7 mouse cellular contexts compared by ENCODE assay signal in the genomic region with DNA sequence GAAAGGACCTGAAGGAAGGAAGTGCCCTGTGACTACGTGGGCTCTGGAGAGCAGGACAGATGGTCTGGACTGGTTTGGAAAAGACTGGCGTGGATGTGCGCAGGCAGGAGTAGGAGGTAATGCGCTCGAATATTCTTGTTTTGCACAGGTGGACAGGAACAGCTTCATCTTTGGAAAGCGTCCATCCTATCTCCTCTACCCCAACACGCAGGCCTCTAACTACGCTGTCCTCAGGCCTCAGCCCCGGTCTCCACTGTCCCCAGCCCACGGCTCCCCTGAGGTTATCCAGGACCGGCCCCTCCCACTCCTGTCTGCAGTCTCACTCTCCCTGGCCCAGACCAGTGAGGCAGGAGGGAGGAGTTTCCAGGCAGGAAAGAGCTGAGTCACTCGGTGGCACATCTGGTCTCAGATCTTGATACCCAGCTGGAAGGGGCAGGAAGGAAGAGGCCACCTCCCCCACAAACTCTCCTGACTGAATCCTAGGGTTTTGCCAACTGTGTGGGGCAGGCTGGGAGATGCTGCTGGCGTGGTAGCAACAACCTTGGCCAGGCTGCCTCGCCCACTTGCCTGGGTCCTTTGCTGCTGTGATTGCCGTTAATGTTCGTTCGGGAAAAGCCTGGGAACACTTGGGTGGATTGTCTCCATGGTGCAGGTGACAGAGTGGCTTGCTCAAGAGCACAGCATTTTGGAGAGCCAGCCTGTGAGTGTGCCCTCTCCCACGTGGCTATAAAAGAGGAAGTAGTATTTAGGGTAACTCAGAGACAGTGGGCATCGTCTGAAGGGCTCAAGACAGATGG. TPM values are rescaled to one million over a fixed set of nuclear protein-coding genes. Genes with fewer than 3 reads are reported as not detected.
DNase-seq lines count a peak whose midpoint lies in the region; ATAC-seq and TF ChIP-seq lines count a peak whose summit lies in the region.

No protein-coding gene starts in this region.

- no peaks in the 10 kb centered on the region for H3K9me3 ChIP-seq in CH12.LX (replicated peaks; ENCODE audit: low read length)
- no peaks in the 10 kb centered on the region for H3K9me3 ChIP-seq in intestine, postnatal 0 days (ENCODE audit: control insufficient read depth)
- H3K9me3 ChIP-seq in liver, embryonic 13.5 days (replicated peaks): no peaks in the 10 kb centered on the region

- TF ChIP-seq RAD21 in CH12.LX (IDR thresholded peaks at IDR 0.05; ENCODE audit: low read depth, low read length): no peak

- TF ChIP-seq CTCF in CH12.LX (conservative IDR thresholded peaks at IDR 0.05 in 1 of 2, IDR thresholded peaks at IDR 0.05 in 1 of 2; ENCODE audit: low read depth in 2 of 2, low read length in 2 of 2): no peak
- TF ChIP-seq CTCF in intestine, postnatal 0 days (IDR thresholded peaks at IDR 0.05; ENCODE audit: low read depth): no peak

- DNase-seq in 416B (ENCODE audit: low read depth) (peak; percentile 98), CH12.LX (ENCODE audit: extremely low read depth) (peak; percentile 75)
- peak; percentile 66 to 70 for DNase-seq in cerebellum, adult 18-20 months
- peak; percentile 58 for DNase-seq in gastrocnemius, postnatal 25 days
- peak; percentile 74 for DNase-seq in liver, embryonic 13.5 days
- DNase-seq in retina, postnatal 1 day: peak; percentile 28

- in situ Hi-C loops in CH12.LX (cut with MboI; ENCODE audit: low pct_ligation_motif_present, low pct_unique_long_range_greater_than_20kb, low sequenced_read_pairs): no loop called here

- no peaks in the 10 kb centered on the region for H3K27me3 ChIP-seq in CH12.LX (replicated peaks)
- no peaks in the 10 kb centered on the region for H3K27me3 ChIP-seq in intestine, postnatal 0 days (replicated peaks; ENCODE audit: control insufficient read depth, insufficient read depth, low read length)
- H3K27me3 ChIP-seq in liver, embryonic 13.5 days: no peaks in the 10 kb centered on the region; the same call in 1 of the 2 replicates

- no peak overlapping the region for H3K9ac ChIP-seq in CH12.LX (ENCODE audit: insufficient read depth, low read depth)
- no peak overlapping the region for H3K9ac ChIP-seq in intestine, postnatal 0 days (ENCODE audit: low read depth, low read length)
- H3K9ac ChIP-seq in liver, embryonic 13.5 days: peak overlapping the region; percentile 28

- ATAC-seq in intestine, postnatal 0 days: peak; percentile 80
- ATAC-seq in liver, embryonic 13.5 days (ENCODE audit: low read depth): peak; percentile 92

- 21% methylated on average over 19 of the region's 19 CpGs for WGBS in intestine, postnatal 0 days
- WGBS in liver, embryonic 13.5 days (ENCODE audit: insufficient replicate concordance): 20% methylated on average over 19 of the region's 19 CpGs

- peak; percentile 59 for TF ChIP-seq EP300 in CH12.LX (IDR thresholded peaks at IDR 0.05; ENCODE audit: low read length)

- peaks cover 21 to 46% of the 10 kb centered on the region in 2 experiments for H3K4me1 ChIP-seq in CH12.LX (ENCODE audit: control insufficient read depth in 1 of 2, insufficient read depth in 2 of 2)
- no peaks in the 10 kb centered on the region for H3K4me1 ChIP-seq in intestine, postnatal 0 days (replicated peaks; ENCODE audit: control insufficient read depth, insufficient read depth, low read length)
- peaks cover 33% of the 10 kb centered on the region for H3K4me1 ChIP-seq in liver, embryonic 13.5 days (replicated peaks)

- H3K27ac ChIP-seq in CH12.LX (ENCODE audit: insufficient read depth, low read depth): no peak overlapping the region
- H3K27ac ChIP-seq in intestine, postnatal 0 days (ENCODE audit: low read depth, low read length): no peak overlapping the region
- peak overlapping the region; percentile 1; the same call in 1 of the 2 replicates for H3K27ac ChIP-seq in liver, embryonic 13.5 days

- H3K79me2 ChIP-seq in CH12.LX (replicated peaks; ENCODE audit: control insufficient read depth, extremely low read depth, insufficient read depth, poor library complexity, severe bottlenecking): no peaks in the 10 kb centered on the region

- no peak; the same call in 1 of the 2 replicates for TF ChIP-seq POLR2A in CH12.LX (IDR thresholded peaks at IDR 0.05; ENCODE audit: low read depth, low read length)

- no peaks in the 10 kb centered on the region for H3K36me3 ChIP-seq in CH12.LX (replicated peaks in 1 of 2; ENCODE audit: control insufficient read depth in 1 of 2, insufficient read depth in 1 of 2, low read length in 1 of 2)
- H3K36me3 ChIP-seq in intestine, postnatal 0 days (ENCODE audit: control insufficient read depth, insufficient read depth): no peaks in the 10 kb centered on the region
- no peaks in the 10 kb centered on the region for H3K36me3 ChIP-seq in liver, embryonic 13.5 days

- H3K4me2 ChIP-seq in CH12.LX (ENCODE audit: insufficient read depth, low read depth, poor library complexity, severe bottlenecking): peak overlapping the region; percentile 43; the same call in 1 of the 2 replicates
- peak overlapping the region; percentile 42 for H3K4me2 ChIP-seq in intestine, postnatal 0 days (replicated peaks; ENCODE audit: low read depth)
- H3K4me2 ChIP-seq in liver, embryonic 13.5 days: peak overlapping the region; percentile 53

- peak overlapping the region in 1 of 3 experiments; percentile 17 for H3K4me3 ChIP-seq in CH12.LX (replicated peaks in 1 of 3; ENCODE audit: low read depth in 2 of 3, low read length in 2 of 3, poor library complexity in 1 of 3)
- H3K4me3 ChIP-seq in intestine, postnatal 0 days (ENCODE audit: low read depth, low read length): no peak overlapping the region
- peak overlapping the region; percentile 6; the same call in 1 of the 2 replicates for H3K4me3 ChIP-seq in liver, embryonic 13.5 days (replicated peaks)

- dilution Hi-C loops in CH12.LX (cut with MboI; ENCODE audit: extremely low pct_ligation_motif_present, extremely low pct_unique_long_range_greater_than_20kb, low sequenced_read_pairs): no loop called here

TF ChIP-seq in CH12.LX, 34 proteins besides CTCF, POLR2A, EP300 and RAD21 (continues in another document):
- TF ChIP-seq BHLHE40 (IDR thresholded peaks at IDR 0.05; ENCODE audit: low read depth, low read length): peak; percentile 35; the same call in 1 of the 2 replicates
- no peak for TF ChIP-seq IRF4 (IDR thresholded peaks at IDR 0.05; ENCODE audit: low read depth, low read length)
- TF ChIP-seq PAX5 (IDR thresholded peaks at IDR 0.05; ENCODE audit: low read length): no peak
- TF ChIP-seq CHD1 (IDR thresholded peaks at IDR 0.05; ENCODE audit: low read depth, low read length): no peak
- no peak; the same call in 1 of the 2 replicates for TF ChIP-seq USF1 (IDR thresholded peaks at IDR 0.05; ENCODE audit: low read depth, low read length)
- no peak for TF ChIP-seq RCOR1 (conservative IDR thresholded peaks at IDR 0.05; ENCODE audit: low read depth, low read length)
- TF ChIP-seq USF2 (conservative IDR thresholded peaks at IDR 0.05; ENCODE audit: low read depth, low read length): no peak
- no peak for TF ChIP-seq GABPA (IDR thresholded peaks at IDR 0.05; ENCODE audit: insufficient replicate concordance, low read depth, low read length)
- no peak for TF ChIP-seq JUN (IDR thresholded peaks at IDR 0.05; ENCODE audit: insufficient read depth, low read depth, low read length)
- TF ChIP-seq NRF1 (IDR thresholded peaks at IDR 0.05; ENCODE audit: low read depth, low read length): no peak
- peak; percentile 40; the same call in 1 of the 2 replicates for TF ChIP-seq SIN3A (IDR thresholded peaks at IDR 0.05; ENCODE audit: low read length)
- TF ChIP-seq MYC (IDR thresholded peaks at IDR 0.05; ENCODE audit: low read depth, low read length): no peak; the same call in 1 of the 2 replicates
- TF ChIP-seq CHD2 (IDR thresholded peaks at IDR 0.05; ENCODE audit: low read length): peak; percentile 50; the same call in 1 of the 2 replicates
- TF ChIP-seq ZNF384 (IDR thresholded peaks at IDR 0.05; ENCODE audit: low read depth, low read length): no peak
- TF ChIP-seq UBTF (IDR thresholded peaks at IDR 0.05; ENCODE audit: low read depth, low read length): no peak
- no peak; the same call in 1 of the 2 replicates for TF ChIP-seq MEF2A (IDR thresholded peaks at IDR 0.05; ENCODE audit: borderline replicate concordance, low read depth, low read length)
- TF ChIP-seq NELFE (IDR thresholded peaks at IDR 0.05; ENCODE audit: low read depth, low read length): no peak
- TF ChIP-seq ZMIZ1 (IDR thresholded peaks at IDR 0.05; ENCODE audit: low read depth, low read length): no peak
- TF ChIP-seq KAT2A (IDR thresholded peaks at IDR 0.05; ENCODE audit: insufficient replicate concordance, low read length): no peak
- no peak for TF ChIP-seq E2F4 (IDR thresholded peaks at IDR 0.05; ENCODE audit: insufficient replicate concordance, low read depth, low read length)
- TF ChIP-seq ETS1 (conservative IDR thresholded peaks at IDR 0.05; ENCODE audit: low read depth, low read length): peak; percentile 69
- 0 out of 2 replicates have a peak, but pooled peaks have one; percentile 16 for TF ChIP-seq TBP (conservative IDR thresholded peaks at IDR 0.05; ENCODE audit: low read depth, low read length)
- TF ChIP-seq MXI1 (IDR thresholded peaks at IDR 0.05; ENCODE audit: low read depth, low read length): peak; percentile 71; the same call in 1 of the 2 replicates
- TF ChIP-seq MAX (IDR thresholded peaks at IDR 0.05; ENCODE audit: low read length): peak; percentile 87
- TF ChIP-seq ELF1 (IDR thresholded peaks at IDR 0.05; ENCODE audit: low read depth, low read length): no peak
- TF ChIP-seq ZKSCAN1 (IDR thresholded peaks at IDR 0.05; ENCODE audit: borderline replicate concordance, low read depth, low read length): no peak
- TF ChIP-seq HCFC1 (IDR thresholded peaks at IDR 0.05; ENCODE audit: low read depth, low read length): no peak
- TF ChIP-seq JUND (conservative IDR thresholded peaks at IDR 0.05; ENCODE audit: low read depth, low read length): no peak

RNA-seq across cellular contexts. Expression of a gene that starts 2.2 kb away (rescaled TPM):
- total RNA-seq in CH12.LX (2012; rRNA removed): 0.29 and 0.38 TPM in 2 replicates
- not detected in 2 replicates for total RNA-seq in CH12.LX (2014; rRNA removed)
- 0.68 and 1.1 TPM in 2 replicates for polyA plus RNA-seq in CH12.LX (2012; ENCODE audit: insufficient read length, low read depth)
- total RNA-seq in gastrocnemius, postnatal 25 days (2021): 1 to 10 TPM; 1.3 to 2.0 TPM
- 14.3 and 15.1 TPM in 2 replicates for polyA plus RNA-seq in intestine, postnatal 0 days (2015; fragmentation: Nextera tagmentation; extraction: Ambion mirVana)
- polyA plus RNA-seq in liver, embryonic 13.5 days (2015; fragmentation: Nextera tagmentation; extraction: Ambion mirVana): 0.47 and 0.59 TPM in 2 replicates

RNA-seq across cellular contexts. Expression of a gene that starts 24.0 kb away (rescaled TPM):
- total RNA-seq in CH12.LX (2012; rRNA removed) (0.04 TPM in 1 of 2 replicates, not detected in the other), CH12.LX (2014; rRNA removed) (not detected in 2 replicates)
- polyA plus RNA-seq in CH12.LX (2012; ENCODE audit: insufficient read length, low read depth): 0.14 and 0.16 TPM in 2 replicates
- total RNA-seq in gastrocnemius, postnatal 25 days (2021): 10 to 100 TPM; 40.2 to 44.7 TPM
- polyA plus RNA-seq in intestine, postnatal 0 days (2015; fragmentation: Nextera tagmentation; extraction: Ambion mirVana): 1.3 and 1.6 TPM in 2 replicates
- 0.07 and 0.13 TPM in 2 replicates for polyA plus RNA-seq in liver, embryonic 13.5 days (2015; fragmentation: Nextera tagmentation; extraction: Ambion mirVana)

Comparison
In these comparisons a context has a peak if more than half of its experiments do, and no peak if none do; other contexts are left out.
1. DNase-seq: peak in every context shown above with its lines; median percentile 98 in 416B; 75 in CH12.LX; 74 in liver, embryonic 13.5 days; 68 in cerebellum, adult 18-20 months; 58 in gastrocnemius, postnatal 25 days; 28 in retina, postnatal 1 day.